Mouse (Mus musculus) lung, adult 2 months (tissue): ENCODE measurements around the gene Plbd1.

ENCODE experiments used
- CTCF ChIP-seq: fragments of 200-500 bp; IDR thresholded peaks from 2 replicates; pipeline ENCODE4 v1.5.1; 2011; ENCODE audit warnings: mild to moderate bottlenecking, low read length, control low read depth; ENCODE audit not compliant: insufficient read depth
- POLR2A ChIP-seq: fragments of 200-500 bp; IDR thresholded peaks from 2 replicates; pipeline ENCODE4 v1.6.1; 2011; ENCODE audit warnings: low read depth, mild to moderate bottlenecking, control low read depth, low read length, borderline replicate concordance; ENCODE audit errors: extremely low read depth

GRCm38 (mm10) chr6:136710408-136710807 lies 48.7 kb upstream of the Plbd1 start:
- no peak for TF ChIP-seq POLR2A
- TF ChIP-seq CTCF: no peak
